Mouse (Mus musculus) CH12.LX (cell line): ENCODE results near the gene Kpna6.
A peak's percentile ranks its signal among the peaks of the same experiment; 100 is the strongest.

Experiments used
- BHLHE40 ChIP-seq: IDR thresholded peaks from 2 replicates; pipeline ENCODE4 v1.6.1; 2011; ENCODE audit warnings: mild to moderate bottlenecking, low read depth, low read length, improper control_type of control experiment
- CTCF ChIP-seq, 2 experiments: IDR thresholded peaks in 1 of 2; conservative IDR thresholded peaks in 1 of 2; 2 replicates each; pipeline ENCODE4 v1.5.1; 2011 to 2012; ENCODE audit warnings: low read depth in 2 of 2, low read length in 2 of 2, improper control_type of control experiment in 1 of 2, inconsistent platforms in 1 of 2, mild to moderate bottlenecking in 1 of 2, moderate library complexity in 1 of 2
- E2F4 ChIP-seq: IDR thresholded peaks from 2 replicates; pipeline ENCODE4 v1.6.1; 2011; ENCODE audit warnings: low read depth, low read length, improper control_type of control experiment; ENCODE audit not compliant: insufficient replicate concordance
- EP300 ChIP-seq: IDR thresholded peaks from 2 replicates; pipeline ENCODE4 v1.6.1; 2011; ENCODE audit warnings: low read length, improper control_type of control experiment
- MAX ChIP-seq: IDR thresholded peaks from 2 replicates; pipeline ENCODE4 v1.6.1; 2011; ENCODE audit warnings: low read length, improper control_type of control experiment
- MXI1 ChIP-seq: IDR thresholded peaks from 2 replicates; pipeline ENCODE4 v1.6.1; 2011; ENCODE audit warnings: mild to moderate bottlenecking, low read depth, low read length, improper control_type of control experiment
- POLR2A ChIP-seq: IDR thresholded peaks from 2 replicates; pipeline ENCODE4 v1.6.1; 2011; ENCODE audit warnings: low read depth, mild to moderate bottlenecking, improper control_type of control experiment, low read length
- SIN3A ChIP-seq: IDR thresholded peaks from 2 replicates; pipeline ENCODE4 v1.6.1; 2012; ENCODE audit warnings: low read length, improper control_type of control experiment, inconsistent platforms
- TBP ChIP-seq: conservative IDR thresholded peaks from 2 replicates; pipeline ENCODE4 v1.6.1; 2011; ENCODE audit warnings: low read depth, low read length, improper control_type of control experiment
- UBTF ChIP-seq: IDR thresholded peaks from 2 replicates; pipeline ENCODE4 v1.6.1; 2012; ENCODE audit warnings: low read depth, mild to moderate bottlenecking, inconsistent platforms, low read length, improper control_type of control experiment, moderate library complexity
- ZMIZ1 ChIP-seq: IDR thresholded peaks from 2 replicates; pipeline ENCODE4 v1.6.1; 2012; ENCODE audit warnings: low read depth, mild to moderate bottlenecking, inconsistent platforms, low read length, improper control_type of control experiment

GRCm38 (mm10) chr4:129608426-129609025 is 64.0 kb downstream of the Kpna6 start:
- no peak; the same call in 1 of the 2 replicates for TF ChIP-seq POLR2A
- TF ChIP-seq ZMIZ1, result no peak
- no peak for TF ChIP-seq EP300
- peak; percentile 81 to 95 for TF ChIP-seq CTCF (conservative IDR thresholded peaks at IDR 0.05 in 1 of 2, IDR thresholded peaks at IDR 0.05 in 1 of 2; ENCODE audit: low read depth in 2 of 2, low read length in 2 of 2)
- TF ChIP-seq TBP, result no peak
- TF ChIP-seq UBTF, result no peak
- TF ChIP-seq MXI1, result no peak
- no peak for TF ChIP-seq BHLHE40
- TF ChIP-seq E2F4, result no peak
- no peak for TF ChIP-seq MAX
- TF ChIP-seq SIN3A, result no peak
